Mouse (Mus musculus): ENCODE measurements around the gene Fam240b. TPM values are rescaled to one million over a fixed set of nuclear protein-coding genes. Genes with fewer than 3 reads are reported as not detected.
"Not testable (repeated sequence)": the region's sequence is repeated elsewhere in the genome, so short reads cannot be mapped to it uniquely, and the experiment has no call there.

The Fam240b gene
- polyA plus RNA-seq, 1 experiment from 2014 or later = 0.16 TPM

GRCm38 (mm10) chr13:64479960-64480359 lies 17.6 kb downstream of the Fam240b start:
- Histone ChIP-seq H3K27me3 (ENCODE audit: control insufficient read depth, insufficient read depth, low read depth, low read length) (no peaks in the 10 kb centered on the region), H3K4me2 (ENCODE audit: low read length) (no peak overlapping the region), H3K4me1 (ENCODE audit: control insufficient read depth, insufficient read depth, low read length) (no peaks in the 10 kb centered on the region), H3K36me3 (ENCODE audit: control insufficient read depth, insufficient read depth, low read length) (no peaks in the 10 kb centered on the region), H3K9me3 (replicated peaks; ENCODE audit: control insufficient read depth, low read length, poor library complexity, severe bottlenecking) (no peaks in the 10 kb centered on the region), H3K4me3 (ENCODE audit: low read depth, low read length) (no peak overlapping the region), H3K9ac (ENCODE audit: low read depth, low read length) (no peak overlapping the region), H3K27ac (ENCODE audit: low read length) (no peak overlapping the region)
- WGBS = 88% methylated on average over 3 of the region's 3 CpGs
- ATAC-seq = no peak

GRCm38 (mm10) chr13:64477968-64478367 lies 19.6 kb downstream of the Fam240b start:
- Histone ChIP-seq H3K4me1 (ENCODE audit: control insufficient read depth, insufficient read depth, low read length) (no peaks in the 10 kb centered on the region), H3K9me3 (replicated peaks; ENCODE audit: control insufficient read depth, low read length, poor library complexity, severe bottlenecking) (no peaks in the 10 kb centered on the region), H3K4me2 (ENCODE audit: low read length) (no peak overlapping the region), H3K27me3 (ENCODE audit: control insufficient read depth, insufficient read depth, low read depth, low read length) (no peaks in the 10 kb centered on the region), H3K36me3 (ENCODE audit: control insufficient read depth, insufficient read depth, low read length) (no peaks in the 10 kb centered on the region), H3K4me3 (ENCODE audit: low read depth, low read length) (no peak overlapping the region), H3K9ac (ENCODE audit: low read depth, low read length) (no peak overlapping the region), H3K27ac (ENCODE audit: low read length) (no peak overlapping the region)
- WGBS = 70% methylated on average over 4 of the region's 4 CpGs
- no peak for ATAC-seq

GRCm38 (mm10) chr13:64467886-64468285 lies 29.7 kb downstream of the Fam240b start:
- no peaks in the 10 kb centered on the region for H3K9me3 ChIP-seq (replicated peaks; ENCODE audit: control insufficient read depth, low read length, poor library complexity, severe bottlenecking)
- H3K9ac ChIP-seq (ENCODE audit: low read depth, low read length) = no peak overlapping the region
- H3K27ac ChIP-seq (ENCODE audit: low read length) = no peak overlapping the region
- no peak overlapping the region for H3K4me2 ChIP-seq (ENCODE audit: low read length)
- H3K4me3 ChIP-seq (ENCODE audit: low read depth, low read length) = no peak overlapping the region
- H3K4me1 ChIP-seq (ENCODE audit: control insufficient read depth, insufficient read depth, low read length) = no peaks in the 10 kb centered on the region
- 67% methylated on average over 6 of the region's 6 CpGs for WGBS
- H3K27me3 ChIP-seq (ENCODE audit: control insufficient read depth, insufficient read depth, low read depth, low read length) = no peaks in the 10 kb centered on the region
- no peak for ATAC-seq
- no peaks in the 10 kb centered on the region for H3K36me3 ChIP-seq (ENCODE audit: control insufficient read depth, insufficient read depth, low read length)

GRCm38 (mm10) chr13:64465166-64465565 lies 32.4 kb downstream of the Fam240b start:
- H3K4me3 ChIP-seq (ENCODE audit: low read depth, low read length) = no peak overlapping the region
- no peak overlapping the region for H3K27ac ChIP-seq (ENCODE audit: low read length)
- no peak overlapping the region for H3K9ac ChIP-seq (ENCODE audit: low read depth, low read length)
- 57% methylated on average over 9 of the region's 9 CpGs for WGBS
- no peak for ATAC-seq
- H3K9me3 ChIP-seq (replicated peaks; ENCODE audit: control insufficient read depth, low read length, poor library complexity, severe bottlenecking) = no peaks in the 10 kb centered on the region; the same call in 1 of the 2 replicates
- H3K4me2 ChIP-seq (ENCODE audit: low read length) = no peak overlapping the region
- no peaks in the 10 kb centered on the region for H3K27me3 ChIP-seq (ENCODE audit: control insufficient read depth, insufficient read depth, low read depth, low read length)
- no peaks in the 10 kb centered on the region for H3K36me3 ChIP-seq (ENCODE audit: control insufficient read depth, insufficient read depth, low read length)
- no peaks in the 10 kb centered on the region for H3K4me1 ChIP-seq (ENCODE audit: control insufficient read depth, insufficient read depth, low read length)

GRCm38 (mm10) chr13:64462581-64462980 lies 35.0 kb downstream of the Fam240b start:
- H3K4me3 ChIP-seq (ENCODE audit: low read depth, low read length) = no peak overlapping the region
- 88% methylated on average over 2 of the region's 2 CpGs for whole genome bisulfite sequencing
- no peak for ATAC-seq
- no peaks in the 10 kb centered on the region for H3K36me3 ChIP-seq (ENCODE audit: control insufficient read depth, insufficient read depth, low read length)
- no peak overlapping the region for H3K4me2 ChIP-seq (ENCODE audit: low read length)
- H3K4me1 ChIP-seq (ENCODE audit: control insufficient read depth, insufficient read depth, low read length) = no peaks in the 10 kb centered on the region
- H3K9ac ChIP-seq (ENCODE audit: low read depth, low read length) = no peak overlapping the region
- no peak overlapping the region for H3K27ac ChIP-seq (ENCODE audit: low read length)
- no peaks in the 10 kb centered on the region; the same call in 1 of the 2 replicates for H3K9me3 ChIP-seq (replicated peaks; ENCODE audit: control insufficient read depth, low read length, poor library complexity, severe bottlenecking)
- H3K27me3 ChIP-seq (ENCODE audit: control insufficient read depth, insufficient read depth, low read depth, low read length) = no peaks in the 10 kb centered on the region

- WGBS = 94% methylated on average over 14 of the region's 14 CpGs
- Histone ChIP-seq H3K4me3 (ENCODE audit: low read depth, low read length) (no peak overlapping the region), H3K4me2 (ENCODE audit: low read length) (no peak overlapping the region), H3K36me3 (ENCODE audit: control insufficient read depth, insufficient read depth, low read length) (no peaks in the 10 kb centered on the region), H3K9me3 (replicated peaks; ENCODE audit: control insufficient read depth, low read length, poor library complexity, severe bottlenecking) (no peaks in the 10 kb centered on the region; the same call in 1 of the 2 replicates), H3K9ac (ENCODE audit: low read depth, low read length) (no peak overlapping the region), H3K4me1 (ENCODE audit: control insufficient read depth, insufficient read depth, low read length) (no peaks in the 10 kb centered on the region), H3K27ac (ENCODE audit: low read length) (no peak overlapping the region), H3K27me3 (ENCODE audit: control insufficient read depth, insufficient read depth, low read depth, low read length) (no peaks in the 10 kb centered on the region)
- ATAC-seq = no peak
These were observed 39.4 kb downstream of the Fam240b start for GRCm38 (mm10) chr13:64458181-64458580.

- not testable (repeated sequence) for H3K4me2 ChIP-seq (ENCODE audit: low read length); H3K4me1 ChIP-seq (ENCODE audit: control insufficient read depth, insufficient read depth, low read length); H3K9me3 ChIP-seq (replicated peaks; ENCODE audit: control insufficient read depth, low read length, poor library complexity, severe bottlenecking); H3K9ac ChIP-seq (ENCODE audit: low read depth, low read length); H3K27me3 ChIP-seq (ENCODE audit: control insufficient read depth, insufficient read depth, low read depth, low read length); H3K36me3 ChIP-seq (ENCODE audit: control insufficient read depth, insufficient read depth, low read length); H3K27ac ChIP-seq (ENCODE audit: low read length); H3K4me3 ChIP-seq (ENCODE audit: low read depth, low read length); ATAC-seq
- 94% methylated on average over 19 of the region's 19 CpGs for WGBS
These were observed 40.2 kb downstream of the Fam240b start for GRCm38 (mm10) chr13:64457225-64457978.

- no peaks in the 10 kb centered on the region for H3K9me3 ChIP-seq (replicated peaks; ENCODE audit: control insufficient read depth, low read length, poor library complexity, severe bottlenecking)
- WGBS = 74% methylated on average over 7 of the region's 7 CpGs
- ATAC-seq = no peak
- no peak overlapping the region for H3K9ac ChIP-seq (ENCODE audit: low read depth, low read length)
- H3K27me3 ChIP-seq (ENCODE audit: control insufficient read depth, insufficient read depth, low read depth, low read length) = no peaks in the 10 kb centered on the region
- H3K27ac ChIP-seq (ENCODE audit: low read length) = no peak overlapping the region
- no peak overlapping the region for H3K4me2 ChIP-seq (ENCODE audit: low read length)
- H3K4me3 ChIP-seq (ENCODE audit: low read depth, low read length) = no peak overlapping the region
- H3K36me3 ChIP-seq (ENCODE audit: control insufficient read depth, insufficient read depth, low read length) = no peaks in the 10 kb centered on the region
- H3K4me1 ChIP-seq (ENCODE audit: control insufficient read depth, insufficient read depth, low read length) = no peaks in the 10 kb centered on the region
These were observed 47.4 kb downstream of the Fam240b start for GRCm38 (mm10) chr13:64450001-64450794.

GRCm38 (mm10) chr13:64448729-64449128 lies 48.9 kb downstream of the Fam240b start:
- H3K27me3 ChIP-seq (ENCODE audit: control insufficient read depth, insufficient read depth, low read depth, low read length) = no peaks in the 10 kb centered on the region
- no peaks in the 10 kb centered on the region for H3K4me1 ChIP-seq (ENCODE audit: control insufficient read depth, insufficient read depth, low read length)
- no peak overlapping the region for H3K9ac ChIP-seq (ENCODE audit: low read depth, low read length)
- no peak overlapping the region for H3K4me3 ChIP-seq (ENCODE audit: low read depth, low read length)
- H3K9me3 ChIP-seq (replicated peaks; ENCODE audit: control insufficient read depth, low read length, poor library complexity, severe bottlenecking) = no peaks in the 10 kb centered on the region
- ATAC-seq = no peak
- H3K36me3 ChIP-seq (ENCODE audit: control insufficient read depth, insufficient read depth, low read length) = no peaks in the 10 kb centered on the region
- H3K4me2 ChIP-seq (ENCODE audit: low read length) = no peak overlapping the region
- WGBS = 86% methylated on average over 5 of the region's 5 CpGs
- no peak overlapping the region for H3K27ac ChIP-seq (ENCODE audit: low read length)

Measured in midbrain, embryonic 16.5 days (tissue).